Mouse (Mus musculus) urinary bladder, postnatal 10 days (tissue): Measurements from ENCODE around the gene Hist1h2ba.

Experiments used
- DNase-seq: peaks from one replicate; pipeline ENCODE4 v3.0.0; 2022; ENCODE audit warnings: low spot score

Gene Hist1h2ba

GRCm38 (mm10) chr13:23933421-23934210 is at the start of gene Hist1h2ba:
TSS of gene Hist1h2ba (minus strand) at chr13:23934156.
- DNase-seq = no peak

DNA sequence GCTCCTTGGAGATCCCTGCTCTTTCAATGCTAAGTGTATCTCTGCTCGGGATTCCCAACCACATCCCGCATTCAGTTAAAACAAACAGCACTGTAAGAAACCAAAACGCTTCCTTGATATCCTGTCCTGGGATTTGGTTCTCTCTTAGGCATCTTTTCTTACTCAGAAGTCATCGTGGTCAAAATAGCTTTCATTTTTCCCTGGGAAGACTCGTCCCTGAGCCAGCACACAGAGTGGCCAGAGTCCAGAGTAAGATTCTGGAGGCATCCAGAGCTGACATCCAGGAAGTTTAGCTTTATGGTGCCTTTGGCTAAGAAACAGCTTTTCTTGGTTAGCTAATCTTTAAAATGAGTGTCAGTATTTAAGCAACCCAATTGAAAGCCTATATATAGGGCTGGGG is 38.3 kb upstream of the Hist1h2ba start:
- DNase-seq = no peak

GRCm38 (mm10) chr13:23971870-23972269 is 37.9 kb upstream of the Hist1h2ba start:
- no peak for DNase-seq

GRCm38 (mm10) chr13:23964909-23965308 is 31.0 kb upstream of the Hist1h2ba start:
- DNase-seq = no peak

GRCm38 (mm10) chr13:23959776-23960175 is 25.8 kb upstream of the Hist1h2ba start:
- DNase-seq = no peak

- no peak for DNase-seq
Measured at GRCm38 (mm10) chr13:23950928-23951327, 17.0 kb upstream of the Hist1h2ba start.

- no peak for DNase-seq
Measured at GRCm38 (mm10) chr13:23949484-23950246, 15.7 kb upstream of the Hist1h2ba start.

GRCm38 (mm10) chr13:23946254-23946653 is 12.3 kb upstream of the Hist1h2ba start:
- DNase-seq = no peak

GRCm38 (mm10) chr13:23942861-23943260 is 8.9 kb upstream of the Hist1h2ba start:
- no peak for DNase-seq

GRCm38 (mm10) chr13:23940291-23940690 is 6.3 kb upstream of the Hist1h2ba start:
- DNase-seq = no peak

- DNase-seq = no peak
Measured at GRCm38 (mm10) chr13:23938699-23939098, 4.7 kb upstream of the Hist1h2ba start.

- DNase-seq = no peak
Measured at GRCm38 (mm10) chr13:23934211-23934520, 210 bp upstream of the Hist1h2ba start, which contains the start of gene Hist1h2aa. TSS of gene Hist1h2aa (plus strand) at chr13:23934462.

- DNase-seq = no peak
Measured at GRCm38 (mm10) chr13:23930904-23931303, 3.1 kb downstream of the Hist1h2ba start.

- DNase-seq = no peak
Measured at GRCm38 (mm10) chr13:23930461-23930860, 3.5 kb downstream of the Hist1h2ba start.

- no peak for DNase-seq
Measured at GRCm38 (mm10) chr13:23928637-23929036, 5.3 kb downstream of the Hist1h2ba start.

- DNase-seq = no peak
Measured at GRCm38 (mm10) chr13:23925792-23926191, 8.2 kb downstream of the Hist1h2ba start.

GRCm38 (mm10) chr13:23917674-23918073 is 16.3 kb downstream of the Hist1h2ba start:
- no peak for DNase-seq

GRCm38 (mm10) chr13:23916132-23916531 is 17.8 kb downstream of the Hist1h2ba start:
- no peak for DNase-seq

GRCm38 (mm10) chr13:23914376-23915167 is 19.4 kb downstream of the Hist1h2ba start, which contains the start of gene Slc17a4:
TSS of gene Slc17a4 (minus strand) at chr13:23915009.
- DNase-seq = no peak

DNA sequence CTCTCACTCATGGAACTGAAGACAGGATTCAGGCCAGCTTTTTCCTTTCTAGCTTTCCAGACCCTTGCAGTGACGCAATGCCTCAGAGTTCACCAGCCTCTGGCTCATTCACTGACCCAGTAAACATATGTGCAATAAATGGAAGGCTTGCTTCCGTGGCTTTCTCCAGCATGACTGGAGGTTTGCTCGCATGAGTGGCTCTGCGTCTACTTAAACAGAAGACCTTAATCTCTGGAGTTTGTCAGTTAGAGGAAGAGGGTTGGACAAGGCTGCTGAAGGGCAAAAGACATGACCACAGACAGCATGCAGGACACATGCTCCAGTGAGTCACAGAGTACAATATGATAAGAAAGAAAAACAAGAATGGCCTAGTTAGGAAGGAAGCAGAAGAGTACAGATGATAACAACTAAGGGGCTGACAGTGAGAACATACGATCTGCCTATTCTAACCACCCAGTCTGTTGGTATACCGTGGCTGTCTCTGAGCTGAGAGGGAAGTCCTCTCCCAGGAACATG is 20.1 kb downstream of the Hist1h2ba start:
- DNase-seq = no peak

DNA sequence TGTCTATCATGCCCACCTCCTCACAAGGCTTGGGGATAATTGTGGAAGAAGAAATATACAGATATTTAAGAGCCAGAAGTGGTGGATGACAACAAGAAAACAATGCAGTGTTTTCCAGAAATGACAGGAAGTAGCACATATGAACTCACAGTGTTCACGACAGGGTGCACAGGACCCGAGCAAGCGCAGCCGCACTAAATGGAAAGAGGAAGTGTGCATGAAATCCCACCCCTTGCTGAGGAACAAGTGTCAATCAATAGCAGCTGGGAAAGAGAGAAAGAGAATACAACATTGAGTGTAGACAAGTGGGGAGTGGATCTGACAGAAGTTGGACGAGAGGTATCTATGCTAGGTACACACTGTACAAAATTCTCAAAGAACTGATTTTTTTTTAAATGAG is 22.6 kb downstream of the Hist1h2ba start:
- DNase-seq = no peak

DNA sequence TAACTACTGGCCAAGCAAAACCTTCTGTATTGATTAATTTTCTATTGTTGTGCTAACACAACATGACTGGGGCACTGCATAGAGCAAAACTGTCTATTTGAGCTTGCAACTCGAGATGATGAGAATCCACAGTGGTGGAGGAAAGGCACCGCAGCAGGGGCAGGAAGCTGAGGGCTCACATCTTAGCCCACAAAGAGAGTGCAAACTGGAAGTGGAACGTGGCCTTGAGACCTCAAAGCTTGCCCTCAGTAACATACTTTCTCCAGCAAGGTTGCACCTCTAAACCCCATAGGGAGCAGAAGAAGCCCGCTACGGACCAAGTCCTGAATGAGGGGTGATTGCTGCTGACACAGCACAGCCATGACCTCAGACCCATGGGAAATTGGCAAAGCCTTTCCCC is 23.8 kb downstream of the Hist1h2ba start:
- DNase-seq = no peak
